Comparison of ENCODE assay signal across 9 mouse cellular contexts in the genomic region with DNA sequence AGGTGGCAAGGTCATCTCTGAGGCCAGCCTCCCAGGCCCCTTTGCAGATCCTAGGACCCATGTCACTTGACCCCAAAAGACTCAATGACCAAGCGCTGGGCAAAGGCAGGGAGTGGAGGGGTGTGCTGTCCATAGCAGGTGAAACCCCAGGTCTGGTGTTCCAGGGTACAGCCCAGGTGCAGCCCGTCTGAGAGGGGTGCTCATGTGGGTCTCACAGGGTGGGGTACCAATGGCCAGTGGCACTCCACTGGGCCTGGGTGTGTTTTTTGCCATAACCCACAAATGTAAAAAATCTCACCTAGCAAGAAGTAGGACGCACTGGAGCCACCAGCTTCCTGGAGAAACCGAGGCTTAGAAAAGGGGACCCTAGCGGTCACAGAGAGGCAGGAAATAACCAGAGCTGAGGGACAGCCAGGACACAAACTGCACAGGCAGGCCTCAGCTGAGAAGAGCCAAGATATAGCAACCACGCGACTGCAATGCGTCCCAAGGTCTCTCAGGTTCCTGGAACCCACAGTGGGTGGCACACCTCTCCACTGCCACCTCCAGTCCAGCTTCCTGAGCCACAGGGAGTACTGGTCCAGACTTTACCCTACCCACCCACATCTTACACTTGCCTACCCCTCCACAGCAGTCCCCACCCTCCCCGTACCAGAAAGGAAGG. TPM values are rescaled to one million over a fixed set of nuclear protein-coding genes. Genes with fewer than 3 reads are reported as not detected.
DNase-seq lines count a peak whose midpoint lies in the region; ATAC-seq lines count a peak whose summit lies in the region.
"Had no signal": no experiment of that assay in that cellular context is flagged by ENCODE, and none has a peak within 500 bp of the region (broad histone marks: within the 10 kb centered on the region; RNA-seq: fewer than 3 reads in every experiment).

No protein-coding gene starts in this region.

- DNase-seq in heart, embryonic 10.5 days (ENCODE audit: low spot score): no peak
- no peak for DNase-seq in heart, postnatal 25 days (ENCODE audit: low spot score)
- DNase-seq in embryonic facial prominence, embryonic 10.5 days (ENCODE audit: low spot score): no peak
- no peak for DNase-seq in midbrain, embryonic 11.5 days (ENCODE audit: low spot score, missing footprints)
- DNase-seq in cerebellum, postnatal 14 days: no peak
- no peak for DNase-seq in frontal cortex, postnatal 14 days (ENCODE audit: low spot score in 2 of 2)

- H3K36me3 ChIP-seq in heart, embryonic 10.5 days: peaks cover 99% of the 10 kb centered on the region
- peaks cover 100% of the 10 kb centered on the region for H3K36me3 ChIP-seq in embryonic facial prominence, embryonic 10.5 days (replicated peaks)
- H3K36me3 ChIP-seq in heart, embryonic 14.5 days (ENCODE audit: control insufficient read depth, insufficient read depth, low read length): peaks cover 96% of the 10 kb centered on the region
- peaks cover 36% of the 10 kb centered on the region for H3K36me3 ChIP-seq in midbrain, embryonic 11.5 days (ENCODE audit: control insufficient read depth, insufficient read depth, low read length)

- peak overlapping the region; percentile 53 for H3K4me2 ChIP-seq in heart, embryonic 14.5 days (ENCODE audit: low read length)
- H3K4me2 ChIP-seq in midbrain, embryonic 11.5 days: no peak overlapping the region

- peaks cover 98% of the 10 kb centered on the region for H3K4me1 ChIP-seq in heart, embryonic 10.5 days
- peaks cover 78% of the 10 kb centered on the region for H3K4me1 ChIP-seq in embryonic facial prominence, embryonic 10.5 days
- peaks cover 74 to 99% of the 10 kb centered on the region in 2 experiments for H3K4me1 ChIP-seq in heart, embryonic 14.5 days (ENCODE audit: control insufficient read depth in 2 of 2, insufficient read depth in 2 of 2, low read length in 2 of 2)
- peaks cover 51% of the 10 kb centered on the region for H3K4me1 ChIP-seq in midbrain, embryonic 11.5 days (ENCODE audit: control insufficient read depth, insufficient read depth, low read length)

- no peak overlapping the region; the same call in 1 of the 2 replicates for H3K4me3 ChIP-seq in heart, embryonic 10.5 days
- H3K4me3 ChIP-seq in embryonic facial prominence, embryonic 10.5 days: no peak overlapping the region
- peak overlapping the region in 1 of 2 experiments; percentile 17; a peak in 1 of 4 replicates for H3K4me3 ChIP-seq in heart, embryonic 14.5 days (ENCODE audit: control insufficient read depth in 1 of 2, insufficient read depth in 1 of 2, low read depth in 1 of 2, low read length in 2 of 2)
- H3K4me3 ChIP-seq in midbrain, embryonic 11.5 days (ENCODE audit: low read depth, low read length): no peak overlapping the region
- H3K4me3 ChIP-seq: erythroblast, embryonic 14.5 days had no signal

- 86% methylated on average over 9 of the region's 9 CpGs for WGBS in heart, embryonic 10.5 days
- 91% methylated on average over 9 of the region's 9 CpGs for WGBS in embryonic facial prominence, embryonic 10.5 days
- 68% methylated on average over 9 of the region's 9 CpGs for WGBS in heart, embryonic 14.5 days
- WGBS in midbrain, embryonic 11.5 days: 93% methylated on average over 9 of the region's 9 CpGs

- intact Hi-C loops in heart, postnatal 25 days (cut with DNase I): no loop called here

- H3K9ac ChIP-seq in heart, embryonic 14.5 days (ENCODE audit: low read length): peak overlapping the region; percentile 67; the same call in 1 of the 2 replicates
- H3K9ac ChIP-seq in midbrain, embryonic 11.5 days (ENCODE audit: low read length): peak overlapping the region; percentile 27; the same call in 1 of the 2 replicates

- peak overlapping the region; percentile 69; the same call in 1 of the 2 replicates for H3K27ac ChIP-seq in heart, embryonic 10.5 days
- H3K27ac ChIP-seq in embryonic facial prominence, embryonic 10.5 days (replicated peaks): 0 out of 2 replicates have a peak overlapping the region, but pooled peaks have one; percentile 52
- peak overlapping the region; percentile 34 to 88 for H3K27ac ChIP-seq in heart, embryonic 14.5 days (replicated peaks in 1 of 2; ENCODE audit: control insufficient read depth in 1 of 2, insufficient read depth in 1 of 2, low read depth in 2 of 2, low read length in 2 of 2)
- H3K27ac ChIP-seq in midbrain, embryonic 11.5 days (ENCODE audit: low read depth, low read length): peak overlapping the region; percentile 82

- H3K27me3 ChIP-seq in heart, embryonic 10.5 days (ENCODE audit: insufficient read depth, poor library complexity, severe bottlenecking): no peaks in the 10 kb centered on the region
- H3K27me3 ChIP-seq in embryonic facial prominence, embryonic 10.5 days (replicated peaks; ENCODE audit: low read depth, poor library complexity, severe bottlenecking): no peaks in the 10 kb centered on the region
- no peaks in the 10 kb centered on the region for H3K27me3 ChIP-seq in heart, embryonic 14.5 days (ENCODE audit: control insufficient read depth, insufficient read depth, low read length)
- no peaks in the 10 kb centered on the region for H3K27me3 ChIP-seq in midbrain, embryonic 11.5 days (ENCODE audit: control insufficient read depth, insufficient read depth, low read length)

- H3K9me3 ChIP-seq in heart, embryonic 10.5 days: no peaks in the 10 kb centered on the region
- no peaks in the 10 kb centered on the region for H3K9me3 ChIP-seq in embryonic facial prominence, embryonic 10.5 days
- H3K9me3 ChIP-seq in heart, embryonic 14.5 days (ENCODE audit: control insufficient read depth, low read length): no peaks in the 10 kb centered on the region
- H3K9me3 ChIP-seq in midbrain, embryonic 11.5 days (ENCODE audit: control insufficient read depth, low read length): no peaks in the 10 kb centered on the region

- ATAC-seq in heart, embryonic 14.5 days (ENCODE audit: insufficient number of reproducible peaks, insufficient read depth, low FRiP score, low read depth): no peak
- no peak for ATAC-seq in midbrain, embryonic 11.5 days (ENCODE audit: low FRiP score)
- ATAC-seq in megakaryocyte progenitor cell, adult 5-6 weeks (replicated peaks; ENCODE audit: poor library complexity): no peak

RNA-seq across cellular contexts. Expression of a gene that starts 8.7 kb away (rescaled TPM):
- polyA plus RNA-seq in heart, embryonic 10.5 days (2016; fragmentation: Nextera tagmentation; extraction: Ambion mirVana): 57.1 and 82.0 TPM in 2 replicates
- total RNA-seq in heart, postnatal 25 days (2021): 100 to 1,000 TPM; 206 to 215 TPM
- polyA plus RNA-seq in embryonic facial prominence, embryonic 10.5 days (2016; fragmentation: Nextera tagmentation; extraction: Ambion mirVana): 47.0 and 53.4 TPM in 2 replicates
- 163 and 182 TPM in 2 replicates for polyA plus RNA-seq in heart, embryonic 14.5 days (2014; fragmentation: Nextera tagmentation; extraction: Ambion mirVana)
- polyA plus RNA-seq in midbrain, embryonic 11.5 days (2014; fragmentation: Nextera tagmentation; extraction: Ambion mirVana): 62.5 and 82.6 TPM in 2 replicates
- 84.3 and 85.6 TPM in 2 replicates for total RNA-seq in megakaryocyte progenitor cell, adult 5-6 weeks (2015)
- total RNA-seq in megakaryocyte progenitor cell, adult 5-6 weeks (2017): 74.8 and 96.1 TPM in 2 replicates

RNA-seq across cellular contexts. Expression of a gene that starts 12.6 kb away (rescaled TPM):
- 3.9 and 4.3 TPM in 2 replicates for polyA plus RNA-seq in heart, embryonic 10.5 days (2016; fragmentation: Nextera tagmentation; extraction: Ambion mirVana)
- total RNA-seq in heart, postnatal 25 days (2021): 1 to 10 TPM; 6.4 to 6.7 TPM
- 4.3 and 4.5 TPM in 2 replicates for polyA plus RNA-seq in embryonic facial prominence, embryonic 10.5 days (2016; fragmentation: Nextera tagmentation; extraction: Ambion mirVana)
- 5.3 and 6.7 TPM in 2 replicates for polyA plus RNA-seq in heart, embryonic 14.5 days (2014; fragmentation: Nextera tagmentation; extraction: Ambion mirVana)
- polyA plus RNA-seq in midbrain, embryonic 11.5 days (2014; fragmentation: Nextera tagmentation; extraction: Ambion mirVana): 4.8 and 5.1 TPM in 2 replicates
- total RNA-seq in megakaryocyte progenitor cell, adult 5-6 weeks (2015): 1.8 and 2.1 TPM in 2 replicates
- total RNA-seq in megakaryocyte progenitor cell, adult 5-6 weeks (2017): 0.54 and 0.92 TPM in 2 replicates

RNA-seq across cellular contexts. Expression of a gene that starts 21.5 kb away (rescaled TPM):
- 175 and 207 TPM in 2 replicates for polyA plus RNA-seq in heart, embryonic 10.5 days (2016; fragmentation: Nextera tagmentation; extraction: Ambion mirVana)
- total RNA-seq in heart, postnatal 25 days (2021): 10 to 100 TPM; 29.5 to 35.7 TPM
- polyA plus RNA-seq in embryonic facial prominence, embryonic 10.5 days (2016; fragmentation: Nextera tagmentation; extraction: Ambion mirVana): 332 TPM in 2 replicates
- polyA plus RNA-seq in heart, embryonic 14.5 days (2014; fragmentation: Nextera tagmentation; extraction: Ambion mirVana): 136 and 153 TPM in 2 replicates
- polyA plus RNA-seq in midbrain, embryonic 11.5 days (2014; fragmentation: Nextera tagmentation; extraction: Ambion mirVana): 182 and 230 TPM in 2 replicates
- total RNA-seq in megakaryocyte progenitor cell, adult 5-6 weeks (2015): 163 and 168 TPM in 2 replicates
- total RNA-seq in megakaryocyte progenitor cell, adult 5-6 weeks (2017): 291 and 325 TPM in 2 replicates

RNA-seq across cellular contexts. Expression of a gene that starts 46.2 kb away (rescaled TPM):
- 57.2 and 99.3 TPM in 2 replicates for polyA plus RNA-seq in heart, embryonic 10.5 days (2016; fragmentation: Nextera tagmentation; extraction: Ambion mirVana)
- total RNA-seq in heart, postnatal 25 days (2021): 100 to 1,000 TPM; 147 TPM
- polyA plus RNA-seq in embryonic facial prominence, embryonic 10.5 days (2016; fragmentation: Nextera tagmentation; extraction: Ambion mirVana): 4.0 and 4.3 TPM in 2 replicates
- polyA plus RNA-seq in heart, embryonic 14.5 days (2014; fragmentation: Nextera tagmentation; extraction: Ambion mirVana): 88.3 and 89.7 TPM in 2 replicates
- polyA plus RNA-seq in midbrain, embryonic 11.5 days (2014; fragmentation: Nextera tagmentation; extraction: Ambion mirVana): 1.9 and 2.7 TPM in 2 replicates
- 113 and 131 TPM in 2 replicates for total RNA-seq in megakaryocyte progenitor cell, adult 5-6 weeks (2015)
- 113 and 126 TPM in 2 replicates for total RNA-seq in megakaryocyte progenitor cell, adult 5-6 weeks (2017)

RNA-seq across cellular contexts. Expression of a gene that starts 54.2 kb away (rescaled TPM):
- 3.9 and 6.6 TPM in 2 replicates for polyA plus RNA-seq in heart, embryonic 10.5 days (2016; fragmentation: Nextera tagmentation; extraction: Ambion mirVana)
- 1 to 10 TPM; 7.7 to 9.8 TPM for total RNA-seq in heart, postnatal 25 days (2021)
- 9.7 and 10.6 TPM in 2 replicates for polyA plus RNA-seq in embryonic facial prominence, embryonic 10.5 days (2016; fragmentation: Nextera tagmentation; extraction: Ambion mirVana)
- polyA plus RNA-seq in heart, embryonic 14.5 days (2014; fragmentation: Nextera tagmentation; extraction: Ambion mirVana): 5.0 and 6.1 TPM in 2 replicates
- polyA plus RNA-seq in midbrain, embryonic 11.5 days (2014; fragmentation: Nextera tagmentation; extraction: Ambion mirVana): 5.2 and 5.5 TPM in 2 replicates
- 0.59 and 2.1 TPM in 2 replicates for total RNA-seq in megakaryocyte progenitor cell, adult 5-6 weeks (2015)
- 1.1 and 4.7 TPM in 2 replicates for total RNA-seq in megakaryocyte progenitor cell, adult 5-6 weeks (2017)
